10 mouse cellular contexts compared by ENCODE assay signal in genomic region chr5:33982731-33983259, GRCm38 (mm10). TPM values are rescaled to one million over a fixed set of nuclear protein-coding genes. Genes with fewer than 3 reads are reported as not detected.
DNase-seq lines count a peak whose midpoint lies in the region; ATAC-seq and TF ChIP-seq lines count a peak whose summit lies in the region.
"Had no signal": no experiment of that assay in that cellular context is flagged by ENCODE, and none has a peak within 500 bp of the region (broad histone marks: within the 10 kb centered on the region; RNA-seq: fewer than 3 reads in every experiment).

No protein-coding gene starts in this region.

- H3K4me3 ChIP-seq in heart, adult 2 months: peak overlapping the region; percentile 77
- H3K4me3 ChIP-seq in E14TG2a.4 (replicated peaks; ENCODE audit: low read length): peak overlapping the region; percentile 89
- H3K4me3 ChIP-seq in embryonic facial prominence, embryonic 13.5 days: peak overlapping the region; percentile 89
- peak overlapping the region; percentile 84 for H3K4me3 ChIP-seq in limb, embryonic 15.5 days
- H3K4me3 ChIP-seq in stomach, postnatal 0 days (ENCODE audit: low read depth, low read length): peak overlapping the region; percentile 74
- H3K4me3 ChIP-seq: myocyte had no signal

- peak; percentile 18; the same call in 1 of the 2 replicates for ATAC-seq in embryonic facial prominence, embryonic 13.5 days (ENCODE audit: insufficient number of reproducible peaks, insufficient read depth, low FRiP score, low TSS enrichment, low read depth)
- no peak for ATAC-seq in limb, embryonic 15.5 days (ENCODE audit: insufficient number of reproducible peaks, low FRiP score, low TSS enrichment, low read depth)
- ATAC-seq in stomach, postnatal 0 days (ENCODE audit: low FRiP score, low TSS enrichment): peak; percentile 27; the same call in 1 of the 2 replicates
- ATAC-seq in erythroid progenitor cell, adult 5-6 weeks (replicated peaks; ENCODE audit: low FRiP score, poor library complexity, severe bottlenecking): no peak

- H3K9ac ChIP-seq in heart, adult 2 months (ENCODE audit: low read depth, low read length): peak overlapping the region; percentile 60
- H3K9ac ChIP-seq in embryonic facial prominence, embryonic 13.5 days: peak overlapping the region; percentile 81
- H3K9ac ChIP-seq in limb, embryonic 15.5 days: peak overlapping the region; percentile 54
- H3K9ac ChIP-seq in stomach, postnatal 0 days (ENCODE audit: low read length): peak overlapping the region; percentile 62

- no peaks in the 10 kb centered on the region for H3K27me3 ChIP-seq in heart, adult 2 months (ENCODE audit: control insufficient read depth, insufficient read depth, low read length)
- H3K27me3 ChIP-seq in E14TG2a.4 (ENCODE audit: insufficient read depth, low read length): peaks cover 88% of the 10 kb centered on the region
- no peaks in the 10 kb centered on the region for H3K27me3 ChIP-seq in embryonic facial prominence, embryonic 13.5 days
- H3K27me3 ChIP-seq in limb, embryonic 15.5 days: no peaks in the 10 kb centered on the region
- no peaks in the 10 kb centered on the region for H3K27me3 ChIP-seq in stomach, postnatal 0 days (ENCODE audit: control insufficient read depth, insufficient read depth, low read length)

- peak overlapping the region; percentile 91 for H3K4me2 ChIP-seq in embryonic facial prominence, embryonic 13.5 days
- peak overlapping the region; percentile 95 for H3K4me2 ChIP-seq in limb, embryonic 15.5 days
- peak overlapping the region; percentile 90 for H3K4me2 ChIP-seq in stomach, postnatal 0 days (replicated peaks; ENCODE audit: low read depth)

- H3K79me2 ChIP-seq in heart, adult 2 months (replicated peaks; ENCODE audit: control insufficient read depth, insufficient read depth, low read length): no peaks in the 10 kb centered on the region

- H3K27ac ChIP-seq in heart, adult 2 months: no peak overlapping the region
- H3K27ac ChIP-seq in embryonic facial prominence, embryonic 13.5 days: peak overlapping the region; percentile 78
- peak overlapping the region; percentile 57 for H3K27ac ChIP-seq in limb, embryonic 15.5 days
- H3K27ac ChIP-seq in stomach, postnatal 0 days (replicated peaks): 0 out of 2 replicates have a peak overlapping the region, but pooled peaks have one; percentile 13

- no peak for TF ChIP-seq POLR2A in heart, adult 2 months (IDR thresholded peaks at IDR 0.05; ENCODE audit: insufficient read depth, low read depth, low read length)

- 11% methylated on average over 26 of the region's 26 CpGs for WGBS in heart, adult 2 months
- WGBS in embryonic facial prominence, embryonic 13.5 days: 2% methylated on average over 26 of the region's 26 CpGs
- 3% methylated on average over 26 of the region's 26 CpGs for WGBS in limb, embryonic 15.5 days
- 4% methylated on average over 26 of the region's 26 CpGs for WGBS in stomach, postnatal 0 days

- no peak for DNase-seq in heart, adult 2 months
- no peak for DNase-seq in heart, postnatal 25 days (ENCODE audit: low spot score)
- DNase-seq in stomach, postnatal 0 days (ENCODE audit: low spot score): no peak
- DNase-seq in cerebellum, adult 9-10 months: no peak

- intact Hi-C loops in heart, adult 2 months (cut with DNase I): no loop called here
- intact Hi-C loops in heart, postnatal 25 days (cut with DNase I): no loop called here

- no peak for TF ChIP-seq CTCF in heart, adult 2 months (IDR thresholded peaks at IDR 0.05)
- TF ChIP-seq CTCF in E14TG2a.4 (conservative IDR thresholded peaks at IDR 0.05; ENCODE audit: low read length): no peak
- no peak for TF ChIP-seq CTCF in stomach, postnatal 0 days (IDR thresholded peaks at IDR 0.05; ENCODE audit: low read depth)

- peaks cover 24% of the 10 kb centered on the region for H3K9me3 ChIP-seq in E14TG2a.4 (ENCODE audit: low read length)
- H3K9me3 ChIP-seq in embryonic facial prominence, embryonic 13.5 days: no peaks in the 10 kb centered on the region
- no peaks in the 10 kb centered on the region for H3K9me3 ChIP-seq in limb, embryonic 15.5 days
- H3K9me3 ChIP-seq in stomach, postnatal 0 days (ENCODE audit: control insufficient read depth, low read length): no peaks in the 10 kb centered on the region

- no peaks in the 10 kb centered on the region for H3K4me1 ChIP-seq in heart, adult 2 months (ENCODE audit: control insufficient read depth, insufficient read depth, low read length)
- peaks cover 8% of the 10 kb centered on the region for H3K4me1 ChIP-seq in E14TG2a.4 (replicated peaks; ENCODE audit: low read depth, low read length)
- H3K4me1 ChIP-seq in embryonic facial prominence, embryonic 13.5 days: peaks cover 16% of the 10 kb centered on the region
- peaks cover 18% of the 10 kb centered on the region for H3K4me1 ChIP-seq in limb, embryonic 15.5 days
- H3K4me1 ChIP-seq in stomach, postnatal 0 days (replicated peaks; ENCODE audit: control insufficient read depth, insufficient read depth): no peaks in the 10 kb centered on the region; the same call in 1 of the 2 replicates

- no peaks in the 10 kb centered on the region for H3K36me3 ChIP-seq in heart, adult 2 months (ENCODE audit: control insufficient read depth, insufficient read depth, low read length)
- H3K36me3 ChIP-seq in E14TG2a.4 (ENCODE audit: insufficient read depth, low read length): no peaks in the 10 kb centered on the region
- peaks cover 5% of the 10 kb centered on the region; the same call in 1 of the 2 replicates for H3K36me3 ChIP-seq in embryonic facial prominence, embryonic 13.5 days
- H3K36me3 ChIP-seq in limb, embryonic 15.5 days: 0 out of 2 replicates have a peak, but pooled peaks cover 5% of the 10 kb centered on the region
- no peaks in the 10 kb centered on the region for H3K36me3 ChIP-seq in stomach, postnatal 0 days (ENCODE audit: control insufficient read depth, insufficient read depth, low read length)

- no peak for TF ChIP-seq EP300 in heart, adult 2 months (IDR thresholded peaks at IDR 0.05; ENCODE audit: insufficient read depth, low read depth, low read length)
- no peak for TF ChIP-seq EP300 in stomach, postnatal 0 days (optimal IDR thresholded peaks at IDR 0.05)

RNA-seq across cellular contexts. Expression of gene Gm1673, which starts 0.4 kb away (rescaled TPM):
- 1 to 10 TPM; 2.2 to 2.6 TPM for total RNA-seq in heart, adult 2 months (2021)
- polyA plus RNA-seq in heart, adult 2 months (2012; rRNA removed): 3.7 and 7.6 TPM in 2 replicates
- 1 to 10 TPM; 2.8 to 3.1 TPM for total RNA-seq in heart, postnatal 25 days (2021)
- polyA plus RNA-seq in embryonic facial prominence, embryonic 13.5 days (2015; fragmentation: Nextera tagmentation; extraction: Ambion mirVana): 152 and 174 TPM in 2 replicates
- polyA plus RNA-seq in limb, embryonic 15.5 days (2015; fragmentation: Nextera tagmentation; extraction: Ambion mirVana): 64.5 and 96.5 TPM in 2 replicates
- 27.7 and 28.5 TPM in 2 replicates for polyA plus RNA-seq in stomach, postnatal 0 days (2015; fragmentation: Nextera tagmentation; extraction: Ambion mirVana)
- total RNA-seq in erythroid progenitor cell, adult 5-6 weeks (2015; ENCODE audit: low replicate concordance): not detected in 2 replicates
- total RNA-seq in erythroid progenitor cell, adult 5-6 weeks (2017; ENCODE audit: low replicate concordance): not detected in 2 replicates
- total RNA-seq: MEL had no signal

RNA-seq across cellular contexts. Expression of gene Nat8l, which starts 13.0 kb away (rescaled TPM):
- 1 to 10 TPM; 1.1 TPM for total RNA-seq in heart, adult 2 months (2021)
- 3.1 and 5.7 TPM in 2 replicates for polyA plus RNA-seq in heart, adult 2 months (2012; rRNA removed)
- total RNA-seq in heart, postnatal 25 days (2021): 1 to 10 TPM; 1.1 TPM
- polyA plus RNA-seq in embryonic facial prominence, embryonic 13.5 days (2015; fragmentation: Nextera tagmentation; extraction: Ambion mirVana): 0.28 and 0.30 TPM in 2 replicates
- 0.36 and 0.43 TPM in 2 replicates for polyA plus RNA-seq in limb, embryonic 15.5 days (2015; fragmentation: Nextera tagmentation; extraction: Ambion mirVana)
- polyA plus RNA-seq in stomach, postnatal 0 days (2015; fragmentation: Nextera tagmentation; extraction: Ambion mirVana): 0.13 and 0.15 TPM in 2 replicates
- total RNA-seq in erythroid progenitor cell, adult 5-6 weeks (2015; ENCODE audit: low replicate concordance): 0.72 TPM in 1 of 2 replicates, not detected in the other
- total RNA-seq in erythroid progenitor cell, adult 5-6 weeks (2017; ENCODE audit: low replicate concordance): 0.15 and 0.77 TPM in 2 replicates
- total RNA-seq: MEL had no signal

RNA-seq across cellular contexts. Expression of gene Nelfa, which starts 46.6 kb away (rescaled TPM):
- total RNA-seq in heart, adult 2 months (2021): 10 to 100 TPM; 10.3 to 10.4 TPM
- 15.8 and 18.4 TPM in 2 replicates for polyA plus RNA-seq in heart, adult 2 months (2012; rRNA removed)
- total RNA-seq in heart, postnatal 25 days (2021): 10 to 100 TPM; 10.1 to 10.2 TPM
- 61.9 and 67.7 TPM in 2 replicates for polyA plus RNA-seq in embryonic facial prominence, embryonic 13.5 days (2015; fragmentation: Nextera tagmentation; extraction: Ambion mirVana)
- 53.3 and 57.7 TPM in 2 replicates for polyA plus RNA-seq in limb, embryonic 15.5 days (2015; fragmentation: Nextera tagmentation; extraction: Ambion mirVana)
- polyA plus RNA-seq in stomach, postnatal 0 days (2015; fragmentation: Nextera tagmentation; extraction: Ambion mirVana): 20.4 and 20.5 TPM in 2 replicates
- 12.3 and 28.1 TPM in 2 replicates for total RNA-seq in erythroid progenitor cell, adult 5-6 weeks (2015; ENCODE audit: low replicate concordance)
- total RNA-seq in erythroid progenitor cell, adult 5-6 weeks (2017; ENCODE audit: low replicate concordance): 12.5 and 25.8 TPM in 2 replicates

Comparison
In these comparisons a context has a peak if more than half of its experiments do, and no peak if none do; other contexts are left out.
1. ATAC-seq: peak in embryonic facial prominence, embryonic 13.5 days (single experiment) and stomach, postnatal 0 days (single experiment); none in limb, embryonic 15.5 days (single experiment) and erythroid progenitor cell, adult 5-6 weeks (single experiment).
2. Peak in every context shown above with its lines, with median percentiles within 50 percentile points of each other: H3K4me3 ChIP-seq, H3K9ac ChIP-seq and H3K4me2 ChIP-seq.